Mouse (Mus musculus): ENCODE results near the gene Dgkb. TPM values are rescaled to one million over a fixed set of nuclear protein-coding genes. Genes with fewer than 3 reads are reported as not detected.

The Dgkb gene
- polyA plus RNA-seq, 1 experiment = not detected

GRCm38 (mm10) chr12:38088224-38088623, 270.7 kb downstream of the Dgkb start:
- H3K4me2 ChIP-seq (ENCODE audit: low read depth) = no peak overlapping the region
- H3K36me3 ChIP-seq (ENCODE audit: control insufficient read depth, insufficient read depth) = no peaks in the 10 kb centered on the region
- no peaks in the 10 kb centered on the region for H3K79me2 ChIP-seq (ENCODE audit: control insufficient read depth, insufficient read depth)
- no peaks in the 10 kb centered on the region for H3K27me3 ChIP-seq (ENCODE audit: control insufficient read depth, insufficient read depth, insufficient read length)
- TF ChIP-seq REST (IDR thresholded peaks at IDR 0.05; ENCODE audit: insufficient read depth, insufficient read length) = no peak
- no peak for TF ChIP-seq USF1 (IDR thresholded peaks at IDR 0.05; ENCODE audit: low read depth)
- TF ChIP-seq E2F4 (IDR thresholded peaks at IDR 0.05; ENCODE audit: insufficient read depth) = no peak
- no peak for TF ChIP-seq TCF3 (IDR thresholded peaks at IDR 0.05; ENCODE audit: insufficient read length, low read depth)
- no peak for TF ChIP-seq MAX (IDR thresholded peaks at IDR 0.05; ENCODE audit: low read depth)
- no peak overlapping the region for H3K4me3 ChIP-seq
- H3ac ChIP-seq (ENCODE audit: control insufficient read depth, insufficient read length) = no peak overlapping the region

- no peak for TF ChIP-seq TCF3 (IDR thresholded peaks at IDR 0.05; ENCODE audit: insufficient read length, low read depth)
- TF ChIP-seq MAX (IDR thresholded peaks at IDR 0.05; ENCODE audit: low read depth) = no peak
- TF ChIP-seq E2F4 (IDR thresholded peaks at IDR 0.05; ENCODE audit: insufficient read depth) = no peak
- no peak for TF ChIP-seq MYOG (IDR thresholded peaks at IDR 0.05; ENCODE audit: control insufficient read depth in 1 of 3, insufficient read depth in 1 of 3, insufficient read length in 2 of 3, low read depth in 2 of 3)
- TF ChIP-seq CEBPB (IDR thresholded peaks at IDR 0.05; ENCODE audit: insufficient read depth, poor library complexity, severe bottlenecking) = no peak
- TF ChIP-seq REST (IDR thresholded peaks at IDR 0.05; ENCODE audit: insufficient read depth, insufficient read length) = no peak
- TF ChIP-seq POLR2AphosphoS2 (IDR thresholded peaks at IDR 0.05; ENCODE audit: insufficient read length, low read depth) = no peak
- TF ChIP-seq USF1 (IDR thresholded peaks at IDR 0.05; ENCODE audit: low read depth) = no peak
- no peak for TF ChIP-seq TCF12 (IDR thresholded peaks at IDR 0.05; ENCODE audit: insufficient read depth, poor library complexity, severe bottlenecking)
- no peak for TF ChIP-seq MYOD1 (IDR thresholded peaks at IDR 0.05; ENCODE audit: control insufficient read depth in 1 of 3, insufficient read length in 2 of 3, low read depth in 2 of 3)
- no peak for TF ChIP-seq POLR2A (IDR thresholded peaks at IDR 0.05; ENCODE audit: insufficient read length, low read depth)
- no peak for TF ChIP-seq SRF (IDR thresholded peaks at IDR 0.05; ENCODE audit: control insufficient read depth, insufficient read length, low read depth)
- Histone ChIP-seq H3K4me2 (ENCODE audit: low read depth) (no peak overlapping the region), H3K4me3 (no peak overlapping the region)
These were observed 294.4 kb downstream of the Dgkb start for GRCm38 (mm10) chr12:38111928-38112327.

GRCm38 (mm10) chr12:38114990-38115615, 297.6 kb downstream of the Dgkb start:
- no peaks in the 10 kb centered on the region for H3K27me3 ChIP-seq (ENCODE audit: control insufficient read depth, insufficient read depth, insufficient read length)
- H3K4me2 ChIP-seq (ENCODE audit: low read depth) = no peak overlapping the region
- no peaks in the 10 kb centered on the region for H3K79me2 ChIP-seq (ENCODE audit: control insufficient read depth, insufficient read depth)
- TF ChIP-seq SRF (IDR thresholded peaks at IDR 0.05; ENCODE audit: control insufficient read depth, insufficient read length, low read depth) (no peak), MYOD1 (IDR thresholded peaks at IDR 0.05; ENCODE audit: control insufficient read depth in 1 of 3, insufficient read length in 2 of 3, low read depth in 2 of 3) (no peak), MYOG (IDR thresholded peaks at IDR 0.05; ENCODE audit: control insufficient read depth in 1 of 3, insufficient read depth in 1 of 3, insufficient read length in 2 of 3, low read depth in 2 of 3) (no peak), POLR2AphosphoS2 (IDR thresholded peaks at IDR 0.05; ENCODE audit: insufficient read length, low read depth) (no peak), E2F4 (IDR thresholded peaks at IDR 0.05; ENCODE audit: insufficient read depth) (no peak), POLR2A (IDR thresholded peaks at IDR 0.05; ENCODE audit: insufficient read length, low read depth) (no peak), TCF3 (IDR thresholded peaks at IDR 0.05; ENCODE audit: insufficient read length, low read depth) (no peak), CEBPB (IDR thresholded peaks at IDR 0.05; ENCODE audit: insufficient read depth, poor library complexity, severe bottlenecking) (no peak)
- no peaks in the 10 kb centered on the region for H3K36me3 ChIP-seq (ENCODE audit: control insufficient read depth, insufficient read depth)
- H3K4me3 ChIP-seq = no peak overlapping the region
- H3ac ChIP-seq (ENCODE audit: control insufficient read depth, insufficient read length) = no peak overlapping the region

More at GRCm38 (mm10) chr12:38111928-38112327, 294.4 kb downstream of the Dgkb start:
- H3K36me3 ChIP-seq (ENCODE audit: control insufficient read depth, insufficient read depth) = no peaks in the 10 kb centered on the region
- no peaks in the 10 kb centered on the region for H3K27me3 ChIP-seq (ENCODE audit: control insufficient read depth, insufficient read depth, insufficient read length)
- no peaks in the 10 kb centered on the region for H3K79me2 ChIP-seq (ENCODE audit: control insufficient read depth, insufficient read depth)
- no peak overlapping the region for H3ac ChIP-seq (ENCODE audit: control insufficient read depth, insufficient read length)

GRCm38 (mm10) chr12:38123524-38123923, 306.0 kb downstream of the Dgkb start:
- Histone ChIP-seq H3K4me3 (no peak overlapping the region), H3ac (ENCODE audit: control insufficient read depth, insufficient read length) (no peak overlapping the region), H3K36me3 (ENCODE audit: control insufficient read depth, insufficient read depth) (no peaks in the 10 kb centered on the region), H3K27me3 (ENCODE audit: control insufficient read depth, insufficient read depth, insufficient read length) (no peaks in the 10 kb centered on the region), H3K4me2 (ENCODE audit: low read depth) (no peak overlapping the region), H3K79me2 (ENCODE audit: control insufficient read depth, insufficient read depth) (no peaks in the 10 kb centered on the region)
- TF ChIP-seq POLR2A (IDR thresholded peaks at IDR 0.05; ENCODE audit: insufficient read length, low read depth) (no peak), MAX (IDR thresholded peaks at IDR 0.05; ENCODE audit: low read depth) (no peak), USF1 (IDR thresholded peaks at IDR 0.05; ENCODE audit: low read depth) (no peak), POLR2AphosphoS2 (IDR thresholded peaks at IDR 0.05; ENCODE audit: insufficient read length, low read depth) (no peak), TCF12 (IDR thresholded peaks at IDR 0.05; ENCODE audit: insufficient read depth, poor library complexity, severe bottlenecking) (no peak), E2F4 (IDR thresholded peaks at IDR 0.05; ENCODE audit: insufficient read depth) (no peak), REST (IDR thresholded peaks at IDR 0.05; ENCODE audit: insufficient read depth, insufficient read length) (no peak), TCF3 (IDR thresholded peaks at IDR 0.05; ENCODE audit: insufficient read length, low read depth) (no peak), SRF (IDR thresholded peaks at IDR 0.05; ENCODE audit: control insufficient read depth, insufficient read length, low read depth) (no peak), MYOD1 (IDR thresholded peaks at IDR 0.05; ENCODE audit: control insufficient read depth in 1 of 3, insufficient read length in 2 of 3, low read depth in 2 of 3) (no peak), CEBPB (IDR thresholded peaks at IDR 0.05; ENCODE audit: insufficient read depth, poor library complexity, severe bottlenecking) (no peak)

- Histone ChIP-seq H3K79me2 (ENCODE audit: control insufficient read depth, insufficient read depth) (no peaks in the 10 kb centered on the region), H3K4me2 (ENCODE audit: low read depth) (no peak overlapping the region), H3ac (ENCODE audit: control insufficient read depth, insufficient read length) (no peak overlapping the region), H3K4me3 (no peak overlapping the region), H3K36me3 (ENCODE audit: control insufficient read depth, insufficient read depth) (no peaks in the 10 kb centered on the region), H3K27me3 (ENCODE audit: control insufficient read depth, insufficient read depth, insufficient read length) (no peaks in the 10 kb centered on the region)
- TF ChIP-seq MYOD1 (IDR thresholded peaks at IDR 0.05; ENCODE audit: control insufficient read depth in 1 of 3, insufficient read length in 2 of 3, low read depth in 2 of 3) = no peak
- TF ChIP-seq SRF (IDR thresholded peaks at IDR 0.05; ENCODE audit: control insufficient read depth, insufficient read length, low read depth) = no peak
- TF ChIP-seq MAX (IDR thresholded peaks at IDR 0.05; ENCODE audit: low read depth) = no peak
- no peak for TF ChIP-seq TCF12 (IDR thresholded peaks at IDR 0.05; ENCODE audit: insufficient read depth, poor library complexity, severe bottlenecking)
- no peak for TF ChIP-seq TCF3 (IDR thresholded peaks at IDR 0.05; ENCODE audit: insufficient read length, low read depth)
- TF ChIP-seq CEBPB (IDR thresholded peaks at IDR 0.05; ENCODE audit: insufficient read depth, poor library complexity, severe bottlenecking) = no peak
- no peak for TF ChIP-seq USF1 (IDR thresholded peaks at IDR 0.05; ENCODE audit: low read depth)
- no peak for TF ChIP-seq POLR2A (IDR thresholded peaks at IDR 0.05; ENCODE audit: insufficient read length, low read depth)
- no peak for TF ChIP-seq REST (IDR thresholded peaks at IDR 0.05; ENCODE audit: insufficient read depth, insufficient read length)
- TF ChIP-seq E2F4 (IDR thresholded peaks at IDR 0.05; ENCODE audit: insufficient read depth) = no peak
- no peak for TF ChIP-seq POLR2AphosphoS2 (IDR thresholded peaks at IDR 0.05; ENCODE audit: insufficient read length, low read depth)
These were observed 307.8 kb downstream of the Dgkb start for GRCm38 (mm10) chr12:38125297-38125696.
